Mouse (Mus musculus): Measurements from ENCODE around the gene Gjb4.

Gene Gjb4

DNA sequence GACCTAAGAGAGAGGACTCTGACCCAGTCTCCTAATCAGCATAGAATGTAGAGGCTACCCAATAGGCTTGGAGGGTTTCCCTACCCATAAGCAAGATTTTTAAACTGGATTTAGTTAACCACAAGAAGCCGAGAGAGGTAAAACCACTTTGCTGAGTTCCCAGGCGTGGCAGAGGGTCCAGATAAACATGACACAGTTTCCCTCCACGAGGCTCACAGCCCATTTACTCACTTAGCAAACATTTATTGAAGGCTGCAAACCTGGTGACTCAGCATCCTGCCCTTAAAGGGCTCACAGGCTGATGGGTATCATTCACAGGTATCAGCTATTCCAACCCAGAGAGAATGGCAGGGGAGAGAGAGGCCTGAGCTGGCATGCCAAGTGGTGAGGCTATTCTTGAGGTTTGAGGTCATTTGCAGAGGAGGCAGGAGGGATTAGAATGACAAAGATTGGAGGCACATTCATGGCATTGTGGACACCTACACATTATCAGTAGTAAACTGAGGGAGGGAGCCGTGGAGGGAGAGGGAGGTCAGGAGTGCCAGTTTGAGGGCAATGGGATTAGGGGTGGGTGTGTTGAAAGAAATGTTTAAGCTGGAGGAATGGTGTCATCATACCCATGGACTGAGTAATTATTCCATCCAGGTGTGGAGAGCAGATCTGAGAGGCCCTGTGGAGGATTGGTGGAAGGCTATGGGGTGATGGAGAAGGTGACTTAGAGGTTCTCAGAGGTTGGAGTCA is 4.2 kb downstream of the Gjb4 start:
- no peak for DNase-seq (ENCODE audit: low spot score)

DNA sequence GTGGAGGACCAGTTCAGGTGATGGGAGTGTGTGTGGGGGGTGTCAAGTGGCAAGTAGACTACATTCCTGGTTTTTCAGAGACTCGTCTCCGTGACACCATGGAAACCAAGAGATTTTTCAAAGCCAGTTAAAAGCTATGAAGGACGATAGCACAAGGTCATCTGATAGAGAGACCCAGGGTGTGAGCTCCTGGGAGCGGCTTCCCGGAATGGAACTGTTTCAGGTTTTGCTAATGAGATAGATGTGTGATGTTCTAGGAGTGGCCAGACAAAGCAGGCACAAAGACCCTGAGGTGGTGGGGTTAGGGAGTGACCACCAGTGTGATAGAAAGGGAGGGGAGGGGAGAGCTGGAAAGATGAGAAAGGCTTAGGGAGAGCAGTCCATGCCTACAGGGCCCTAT is 8.9 kb downstream of the Gjb4 start:
- no peak for DNase-seq (ENCODE audit: low spot score)

DNA sequence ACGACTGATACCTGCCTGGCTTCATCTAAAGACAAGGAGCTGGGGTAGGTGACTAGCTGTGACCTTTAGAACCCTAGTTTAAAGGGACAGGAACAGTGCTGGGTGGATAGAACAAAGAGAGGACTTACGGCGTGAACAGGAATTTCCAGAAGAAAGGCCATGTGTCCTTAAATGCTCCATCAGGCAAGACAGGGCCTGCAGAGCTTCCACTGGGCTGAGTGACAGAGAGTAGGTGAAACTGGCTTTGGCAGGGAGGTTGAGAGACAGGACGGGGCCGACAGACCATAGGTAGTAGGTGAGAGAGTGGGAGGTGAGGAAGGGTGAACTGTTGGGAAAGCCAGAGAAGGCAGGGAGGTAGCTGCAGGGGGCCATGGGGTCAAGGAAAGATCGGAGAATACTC is 12.5 kb downstream of the Gjb4 start:
- DNase-seq (ENCODE audit: low spot score) = no peak

DNA sequence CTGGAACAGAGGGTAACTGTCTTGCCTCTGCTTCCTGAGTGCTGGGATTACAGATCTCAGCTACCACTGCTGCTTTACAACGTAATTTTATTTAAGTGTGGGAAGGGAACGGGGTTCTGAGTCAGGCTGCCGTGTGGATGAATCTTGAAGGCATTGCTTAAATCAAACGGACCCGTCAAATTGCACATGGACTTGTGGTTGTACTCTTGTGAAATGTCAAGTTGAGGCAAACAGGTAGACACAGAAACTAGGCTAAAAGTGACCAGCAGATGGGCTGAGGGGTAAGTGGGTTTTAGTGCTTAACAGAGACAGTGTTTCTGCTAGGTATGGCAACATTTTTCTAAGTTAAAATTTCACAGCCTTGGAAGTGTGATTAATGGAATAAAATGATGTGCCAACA is 16.2 kb downstream of the Gjb4 start:
- no peak for DNase-seq (ENCODE audit: low spot score)

DNA sequence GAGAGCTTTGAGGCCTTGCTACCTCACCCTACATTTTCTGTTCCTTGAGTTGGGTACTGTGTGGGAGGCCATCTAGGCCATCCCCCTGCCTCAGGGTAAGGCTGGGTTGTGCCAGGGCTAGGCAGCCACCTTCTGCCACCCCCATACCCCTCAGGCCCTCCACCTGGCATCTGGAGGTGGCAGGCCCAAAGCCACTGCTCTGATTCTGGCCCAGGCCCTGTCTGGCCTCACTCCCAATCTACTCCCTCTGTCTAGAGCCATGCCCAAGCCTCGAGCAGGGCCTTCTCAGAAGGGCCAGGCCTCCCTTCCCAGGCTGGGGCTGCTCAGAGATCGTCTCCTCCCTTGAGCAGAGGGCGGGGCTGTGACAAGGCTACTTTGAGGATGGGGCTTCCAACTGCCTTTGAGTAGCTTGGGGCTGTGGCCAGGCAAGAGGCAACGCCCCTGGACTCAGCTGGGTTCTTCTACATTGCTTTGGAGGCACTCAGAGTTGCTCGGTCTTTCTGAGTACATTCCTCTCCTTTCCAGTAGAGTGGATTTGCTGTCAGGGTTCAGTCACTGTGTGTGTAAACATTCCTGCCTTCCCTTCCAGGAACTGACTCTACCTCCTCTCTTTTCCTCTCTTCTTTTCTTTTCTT is 18.9 kb downstream of the Gjb4 start:
- no peak for DNase-seq (ENCODE audit: low spot score)

DNA sequence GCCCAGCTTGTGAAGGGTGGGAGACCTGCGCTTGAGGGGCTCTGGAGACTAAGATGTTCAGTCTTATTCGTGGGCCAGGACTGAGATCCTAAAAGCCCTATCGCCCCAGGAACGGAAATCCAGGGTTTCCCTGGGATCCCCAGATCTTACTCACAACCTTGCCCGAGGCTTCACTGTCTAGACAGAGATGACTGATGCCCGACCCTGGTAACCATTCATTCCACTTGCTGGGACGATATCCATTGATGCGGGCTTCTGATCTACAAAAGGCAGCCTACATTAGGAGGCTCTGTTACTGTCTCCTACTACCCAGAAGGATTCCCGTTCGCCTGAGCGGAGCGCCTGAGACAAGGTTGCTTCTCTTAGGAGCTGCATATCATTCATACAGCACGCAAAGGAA is 22.7 kb downstream of the Gjb4 start:
- DNase-seq (ENCODE audit: low spot score) = no peak

DNA sequence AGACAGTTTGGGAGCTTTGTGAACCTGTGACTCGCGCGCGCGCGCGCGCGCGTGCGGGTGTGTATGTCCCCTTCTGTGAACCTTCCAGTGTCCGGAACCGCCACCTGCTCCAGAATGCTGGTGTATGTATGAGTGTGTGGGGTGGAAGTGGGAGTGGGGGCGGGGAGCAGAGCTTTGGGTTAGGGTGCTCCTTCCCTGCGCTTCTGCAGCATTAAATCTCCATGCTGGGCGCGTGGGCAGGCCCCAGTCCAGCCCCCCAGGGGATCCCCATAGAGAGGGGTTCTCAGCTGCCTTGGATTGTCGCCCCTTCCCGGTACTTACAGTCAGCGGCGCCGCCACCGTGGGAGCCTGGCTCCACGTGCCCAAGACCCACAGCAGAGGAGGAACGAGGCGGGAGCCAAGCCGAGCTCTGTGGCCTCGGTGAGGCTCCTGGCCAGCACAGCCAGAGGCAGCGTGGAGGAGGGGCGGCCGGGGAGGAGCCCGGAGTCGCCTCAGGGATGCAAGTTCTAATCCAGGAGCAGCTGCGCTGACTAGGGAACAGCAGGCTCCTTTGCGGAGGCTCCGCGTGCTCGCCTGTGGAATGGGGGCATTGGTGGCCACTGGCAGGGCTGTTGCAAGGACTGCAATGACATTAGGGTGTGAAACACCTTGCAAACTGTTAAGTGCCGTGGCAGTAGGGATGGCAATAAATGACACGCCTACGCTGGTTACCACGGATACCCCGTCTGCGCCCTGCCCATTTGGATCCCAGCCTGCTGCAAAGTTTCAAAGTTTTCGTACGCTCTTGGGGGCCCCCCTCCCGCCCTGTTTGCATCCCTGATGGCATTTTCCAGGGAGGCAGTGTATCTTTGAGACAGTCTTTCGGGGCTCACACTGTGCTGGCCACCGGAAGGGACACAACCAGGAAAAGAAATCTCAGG is 23.4 kb downstream of the Gjb4 start, which contains the start of gene Gjb3:
TSS of gene Gjb3 (minus strand) at position 664 of the 920 bp plus-strand sequence.
- DNase-seq (ENCODE audit: low spot score) = peak; percentile 30

DNA sequence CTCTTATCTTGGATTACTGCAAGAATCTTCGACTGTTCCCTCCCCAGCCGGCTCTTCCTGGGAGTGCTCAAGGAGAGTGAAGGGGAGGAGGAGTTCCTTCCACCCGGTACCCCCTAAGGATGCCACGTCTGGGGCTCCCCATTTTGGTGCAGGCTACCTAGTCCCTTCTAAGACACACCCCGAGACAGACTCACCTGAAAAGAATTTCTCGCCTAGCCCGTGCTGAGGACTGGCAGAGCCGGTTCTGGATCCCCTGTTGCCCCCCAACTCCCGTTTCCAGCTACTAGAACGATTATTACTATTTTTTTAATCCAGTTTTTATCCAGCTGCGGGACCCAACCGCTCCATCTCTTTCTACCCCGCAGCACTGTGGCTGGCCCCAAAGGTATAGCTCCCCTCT is 24.1 kb downstream of the Gjb4 start:
- DNase-seq (ENCODE audit: low spot score) = no peak

DNA sequence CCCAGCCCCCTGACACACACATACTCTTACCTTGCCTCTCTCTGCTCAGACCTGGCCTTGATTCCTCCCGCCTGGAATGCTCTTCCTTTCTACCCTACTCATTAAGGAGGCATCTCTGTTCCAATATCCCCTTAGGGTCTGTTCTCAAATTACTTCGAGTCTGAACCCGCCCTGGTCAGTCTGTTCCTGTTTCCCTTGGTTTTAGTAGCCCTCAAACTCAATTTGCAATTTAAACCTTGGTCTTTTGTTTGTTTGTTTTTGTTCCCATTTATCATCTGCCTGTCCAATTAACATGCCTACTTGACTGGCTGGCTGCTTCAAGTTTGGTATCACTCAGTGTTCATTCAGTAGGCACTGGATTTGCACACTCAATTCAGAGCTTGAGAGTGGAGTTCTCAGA is 24.8 kb downstream of the Gjb4 start:
- no peak for DNase-seq (ENCODE audit: low spot score)

DNA sequence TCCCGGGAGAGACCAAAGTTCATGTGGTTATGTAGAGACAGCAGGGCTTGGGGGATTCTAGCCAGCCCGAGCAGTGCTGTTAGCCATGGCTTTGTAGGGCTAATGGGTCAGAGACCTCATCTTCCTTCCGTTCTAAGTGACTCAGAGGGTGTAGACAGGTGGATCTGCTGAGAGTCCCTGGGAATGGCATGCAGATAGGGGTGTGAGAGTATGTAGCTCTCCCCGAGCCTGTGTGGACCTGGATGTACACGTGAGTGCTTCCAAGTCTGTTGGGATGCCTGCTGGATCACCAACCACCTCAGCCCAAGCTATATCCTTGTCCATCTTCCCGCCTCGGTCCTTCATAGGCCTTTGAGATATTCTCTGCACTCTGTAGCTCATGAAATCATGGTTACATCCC is 25.5 kb downstream of the Gjb4 start:
- no peak for DNase-seq (ENCODE audit: low spot score)

DNA sequence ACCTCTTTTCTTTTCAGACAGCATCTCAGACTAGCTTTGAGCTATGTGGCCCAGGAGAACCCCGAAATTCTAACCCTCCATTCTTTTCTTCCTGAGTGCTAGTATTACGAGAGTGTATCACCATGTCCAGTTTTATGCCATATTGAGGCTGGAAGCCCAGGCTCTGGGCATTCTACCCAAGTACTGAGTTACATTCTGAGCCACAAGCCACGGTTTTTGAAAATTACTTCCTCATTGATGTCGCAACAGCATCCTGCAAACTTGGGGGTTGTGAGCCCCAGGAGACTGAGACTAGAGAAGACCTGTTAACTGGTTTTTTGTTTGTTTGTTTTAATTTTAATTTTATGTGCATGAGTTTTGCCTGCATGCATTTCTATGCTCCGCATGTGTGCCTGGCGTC is 26.1 kb downstream of the Gjb4 start:
- DNase-seq (ENCODE audit: low spot score) = no peak

DNA sequence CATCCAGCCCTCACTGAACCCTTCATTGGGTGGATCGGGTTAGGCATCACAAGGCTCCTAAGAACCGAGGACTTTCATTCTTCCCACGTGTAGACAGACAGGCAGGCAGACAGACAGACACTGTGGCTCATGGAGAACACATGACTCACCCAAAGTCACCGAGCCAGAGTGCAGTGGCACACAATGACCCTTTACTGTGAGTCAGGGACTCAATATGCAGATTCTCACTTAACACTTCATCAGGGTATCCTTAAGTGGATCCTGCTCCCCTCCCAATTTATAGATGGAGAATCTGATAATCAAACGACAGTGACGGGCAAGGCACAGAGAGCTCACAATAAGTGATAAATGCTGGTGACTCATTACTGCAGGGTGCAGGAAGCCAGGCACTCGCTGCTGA is 26.6 kb downstream of the Gjb4 start:
- DNase-seq (ENCODE audit: low spot score) = no peak

DNA sequence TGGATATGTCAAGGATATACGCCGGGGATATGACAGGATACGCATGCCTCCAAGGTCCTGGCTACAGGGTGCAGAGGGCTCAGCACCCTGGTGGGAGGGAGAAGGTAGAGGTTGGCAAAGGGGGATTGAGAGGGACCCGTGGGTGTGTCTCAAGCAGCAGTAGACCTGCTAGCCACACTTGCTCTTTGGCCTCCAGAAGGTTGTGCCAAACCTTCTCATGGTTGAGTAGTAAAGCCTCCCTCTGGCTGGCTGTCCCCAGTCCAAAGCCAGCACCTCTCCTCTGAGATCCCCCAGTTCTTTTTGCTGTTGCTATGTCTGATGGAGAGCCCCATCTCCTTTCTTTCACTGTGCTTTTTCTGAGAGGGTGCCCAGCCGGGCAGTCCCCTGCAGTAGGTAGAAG is 28.6 kb downstream of the Gjb4 start:
- DNase-seq (ENCODE audit: low spot score) = no peak

DNA sequence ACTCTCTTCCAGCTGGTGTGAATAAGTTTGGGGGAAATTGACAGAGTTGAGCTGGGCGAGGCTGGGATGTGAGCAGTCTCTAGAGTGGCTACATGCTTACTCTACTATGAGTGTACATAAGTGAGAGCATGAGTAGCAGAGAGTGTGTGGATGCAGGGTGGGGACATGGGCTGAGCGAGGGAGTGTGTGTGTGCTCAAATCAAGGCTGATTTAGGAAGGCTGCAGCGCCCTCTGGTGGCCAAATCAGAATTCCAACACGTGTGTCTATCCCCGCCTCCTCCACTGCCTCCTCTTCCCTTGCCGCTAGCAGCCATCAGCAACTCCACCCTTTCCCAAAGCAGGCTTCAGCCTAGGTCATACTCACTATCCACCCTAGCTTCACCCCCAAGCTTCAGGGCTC is 29.1 kb downstream of the Gjb4 start:
- peak; percentile 68 for DNase-seq (ENCODE audit: low spot score)

DNA sequence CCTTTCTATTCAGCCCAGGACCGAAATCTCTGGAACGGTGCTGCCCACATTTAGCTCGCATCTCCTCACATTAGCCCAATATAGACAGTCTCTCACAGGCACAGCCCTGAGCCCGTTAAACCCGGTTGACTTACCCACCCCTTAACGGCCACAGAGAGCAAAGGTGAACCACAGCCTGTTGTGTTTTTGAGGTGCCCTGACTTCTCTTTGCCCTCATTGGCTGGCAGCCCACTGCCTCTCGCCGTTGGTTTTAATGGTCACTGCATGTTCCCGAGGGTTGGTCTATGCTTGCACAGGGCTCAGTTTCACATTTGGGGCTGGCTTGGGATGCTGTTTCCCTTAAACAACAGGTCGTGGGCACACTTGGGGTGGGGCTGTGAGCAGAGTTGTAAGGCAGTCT is 29.6 kb downstream of the Gjb4 start:
- no peak for DNase-seq (ENCODE audit: low spot score)

DNA sequence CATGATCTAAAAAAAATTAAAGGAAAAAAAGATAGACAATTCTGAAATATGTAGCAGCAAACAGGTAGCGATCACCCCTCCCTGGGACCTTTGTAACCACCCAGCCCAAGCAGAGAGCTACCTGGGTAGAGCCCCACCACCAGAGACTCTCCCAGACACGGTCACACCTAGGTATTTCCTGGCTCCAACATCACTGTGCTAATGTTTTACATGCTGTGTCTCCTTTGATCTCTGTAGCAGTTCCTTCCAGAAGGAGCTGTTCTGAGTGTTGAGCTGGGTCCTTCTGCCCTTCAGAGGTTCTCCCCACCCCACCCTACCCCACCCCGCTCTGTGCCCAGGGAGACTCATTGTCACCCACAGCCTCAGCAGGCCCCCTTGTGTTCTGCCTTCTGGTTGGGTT is 30.2 kb downstream of the Gjb4 start:
- no peak for DNase-seq (ENCODE audit: low spot score)

DNA sequence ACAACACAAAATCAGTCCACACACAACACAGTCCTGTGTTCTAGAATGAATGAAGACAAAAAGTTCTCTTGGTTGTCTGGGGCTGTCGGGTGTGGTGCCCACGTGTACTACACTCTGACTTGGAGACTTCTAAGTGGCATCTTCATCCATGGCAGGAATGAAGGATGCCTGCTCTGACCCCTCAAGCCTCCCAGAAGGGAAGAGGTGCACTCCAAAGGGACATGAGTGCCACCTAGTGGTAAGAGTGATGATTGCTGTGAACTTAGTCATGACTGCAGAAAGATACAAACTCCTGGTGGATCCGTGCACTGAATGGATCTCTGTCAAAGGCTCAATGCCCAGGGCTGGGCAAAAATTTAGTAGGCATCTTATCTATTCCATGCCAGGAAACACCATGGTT is 34.3 kb downstream of the Gjb4 start:
- peak; percentile 62 for DNase-seq (ENCODE audit: low spot score)

DNA sequence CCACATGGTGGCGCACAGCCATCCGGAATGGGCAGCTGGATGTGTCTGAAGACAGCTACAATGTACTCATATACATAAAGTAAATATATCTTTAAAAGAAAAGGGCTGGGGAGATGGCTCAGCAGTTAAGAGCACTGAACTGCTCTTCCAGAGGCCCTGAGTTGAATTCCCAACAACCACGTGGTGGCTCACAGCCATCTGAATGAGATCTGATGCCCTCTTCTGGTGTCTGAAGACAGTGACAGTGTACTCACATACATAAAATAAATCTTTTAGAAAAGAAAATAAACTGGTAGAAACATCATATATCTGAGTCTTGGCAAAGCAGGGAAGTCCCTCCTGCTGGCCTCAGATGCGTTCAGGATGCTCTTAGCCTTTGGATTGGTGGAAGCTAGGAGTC is 36.7 kb downstream of the Gjb4 start:
- no peak for DNase-seq (ENCODE audit: low spot score)

DNA sequence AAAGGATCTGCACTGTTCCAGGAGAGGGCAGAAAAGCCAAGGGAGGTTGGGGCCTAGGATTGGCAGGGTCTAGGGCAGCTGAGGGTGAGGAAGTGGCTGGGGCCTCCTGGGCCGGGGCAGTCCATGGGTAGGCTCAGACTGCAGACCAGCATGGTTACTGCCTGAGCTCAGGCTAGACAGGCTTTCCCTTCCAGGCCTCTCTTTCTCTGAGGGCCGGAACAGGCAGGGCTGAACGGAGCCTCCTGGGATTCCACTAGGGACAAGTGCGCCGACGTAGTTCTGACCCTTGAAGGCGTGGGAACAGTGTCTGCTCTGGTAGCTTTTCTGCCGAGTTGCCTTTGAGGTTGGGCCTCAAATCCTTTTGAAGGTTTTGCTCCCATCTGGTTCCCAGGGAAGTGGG is 38.1 kb downstream of the Gjb4 start:
- DNase-seq (ENCODE audit: low spot score) = no peak

DNA sequence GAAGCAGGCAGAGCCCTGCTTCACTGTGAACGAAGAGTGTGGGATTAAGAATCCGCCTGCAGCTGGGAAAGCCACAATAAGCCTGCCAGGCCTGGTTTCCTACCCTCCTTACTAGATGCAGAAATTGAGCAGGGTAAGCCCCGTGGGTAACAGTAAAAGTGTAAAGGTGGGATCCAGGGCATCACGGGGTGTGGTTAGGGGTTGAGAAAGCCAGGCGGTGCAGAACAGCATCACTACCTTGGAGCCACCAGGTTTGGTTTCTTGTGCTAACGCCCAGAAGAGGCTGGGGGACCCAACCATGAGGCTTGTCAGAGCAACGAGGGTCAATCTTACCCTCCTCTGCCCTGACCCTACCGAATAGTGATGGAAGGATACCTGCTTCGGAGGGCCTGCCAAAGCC is 39.3 kb downstream of the Gjb4 start:
- no peak for DNase-seq (ENCODE audit: low spot score)

DNA sequence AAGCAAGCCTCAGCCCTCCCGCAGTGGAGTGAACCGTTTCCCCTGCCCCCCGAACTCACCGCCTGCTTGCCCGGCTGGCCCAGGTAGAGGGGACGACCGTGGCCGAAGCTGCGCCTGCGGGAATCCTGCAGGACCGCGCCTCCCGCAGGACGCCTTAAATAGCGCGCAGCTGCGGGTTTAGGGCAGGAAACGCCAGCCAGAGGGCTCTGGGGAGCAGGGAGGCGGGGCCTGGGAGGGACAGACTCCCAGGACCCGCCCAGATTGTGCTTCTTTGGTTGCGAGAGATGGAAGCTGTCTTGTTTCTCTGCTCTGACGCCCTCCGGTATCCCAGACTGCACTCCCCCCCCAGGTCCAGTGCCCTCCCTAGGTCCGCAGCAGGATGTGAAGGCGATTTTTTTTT is 40.0 kb downstream of the Gjb4 start, which contains the start of gene Gja4:
TSS of gene Gja4 (minus strand) at position 179 of the 400 bp plus-strand sequence.
- DNase-seq (ENCODE audit: low spot score) = peak; percentile 63

DNA sequence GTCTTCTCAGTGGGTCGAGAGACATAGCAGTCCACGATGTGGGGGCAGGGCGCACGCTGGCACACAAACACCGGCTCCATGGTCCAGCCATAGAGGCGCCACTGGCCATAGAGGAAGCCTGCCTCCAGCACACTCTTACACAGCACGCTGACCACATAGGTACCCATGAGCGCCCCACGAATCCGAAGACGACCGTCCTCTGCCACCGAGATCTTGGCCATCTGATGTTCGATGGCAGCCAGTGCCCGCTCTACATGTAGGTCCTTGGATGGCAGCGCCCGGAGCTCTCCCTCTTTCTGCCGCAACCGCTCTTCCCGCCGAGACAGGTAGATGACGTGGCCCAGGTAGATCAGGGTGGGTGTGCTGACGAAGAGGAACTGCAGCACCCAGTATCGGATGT is 41.5 kb downstream of the Gjb4 start:
- no peak for DNase-seq (ENCODE audit: low spot score)

DNA sequence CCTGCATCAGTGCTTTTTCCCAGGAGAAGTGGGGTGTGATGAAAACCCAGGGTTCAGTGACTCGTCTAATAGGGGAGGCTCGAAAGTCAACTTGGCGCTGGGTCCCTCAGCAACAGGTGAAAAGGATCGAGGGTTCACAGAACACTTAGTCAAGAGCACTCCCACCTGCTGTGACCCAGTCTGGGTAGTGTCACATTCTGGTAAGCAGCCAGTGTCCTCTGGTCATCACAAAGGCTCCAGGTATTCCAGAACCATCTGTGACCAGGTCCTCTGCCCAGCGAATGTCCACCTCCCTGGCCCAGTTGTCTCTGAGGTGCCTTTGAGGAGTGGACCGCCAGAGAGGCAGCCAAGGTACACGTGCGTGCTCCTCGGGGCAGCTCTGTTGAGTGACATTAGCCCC is 42.3 kb downstream of the Gjb4 start:
- no peak for DNase-seq (ENCODE audit: low spot score)
